Mouse (Mus musculus): Measurements from ENCODE around the gene Ccnyl1.

Gene Ccnyl1

DNA sequence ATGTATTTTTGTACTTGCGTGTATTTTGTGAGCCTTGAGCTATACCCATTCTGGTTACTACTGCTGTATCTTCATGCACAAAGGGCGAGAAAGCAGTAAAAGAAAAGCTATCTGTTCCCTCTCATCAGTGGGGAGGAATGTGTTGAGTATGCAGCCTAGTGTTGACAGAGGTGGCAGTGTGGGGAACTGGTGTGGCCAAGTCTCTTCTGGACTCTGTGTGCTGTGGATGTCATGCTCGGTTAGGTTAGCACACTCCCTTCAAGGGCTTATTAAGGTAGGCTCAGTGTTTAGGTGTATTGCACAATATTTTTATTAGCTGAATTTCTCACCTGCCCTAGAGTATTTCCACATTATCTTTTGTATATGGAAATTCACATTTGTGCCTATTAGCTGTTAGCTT lies 11.5 kb downstream of the Ccnyl1 start:
- in situ Hi-C loops (cut with MboI) = loop anchor here (25.0 kb wide), 1 partner anchor 1039 kb away; no protein-coding TSS in a partner anchor

DNA sequence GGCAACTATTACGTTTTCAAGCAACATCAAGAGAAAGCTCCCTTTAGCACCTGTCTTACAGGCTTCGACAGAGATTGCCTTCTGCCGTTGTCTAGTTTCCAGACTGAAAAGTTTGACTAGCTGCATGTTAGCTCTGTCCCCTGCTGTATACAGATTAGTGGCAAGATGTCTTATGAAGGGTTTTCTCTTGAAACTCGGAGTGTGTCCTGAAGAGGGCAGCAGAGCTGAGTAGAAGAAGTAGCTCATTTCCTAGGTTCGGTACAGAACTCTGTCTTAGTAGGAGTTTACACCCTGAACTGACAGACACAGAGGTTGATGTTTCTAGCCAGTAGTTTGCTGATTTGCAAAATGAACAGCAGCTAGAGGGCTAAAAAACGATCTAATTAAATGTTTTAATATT lies 15.0 kb downstream of the Ccnyl1 start:
- in situ Hi-C loops (cut with MboI) = loop anchor here (25.0 kb wide), 1 partner anchor 1043 kb away; no protein-coding TSS in a partner anchor

DNA sequence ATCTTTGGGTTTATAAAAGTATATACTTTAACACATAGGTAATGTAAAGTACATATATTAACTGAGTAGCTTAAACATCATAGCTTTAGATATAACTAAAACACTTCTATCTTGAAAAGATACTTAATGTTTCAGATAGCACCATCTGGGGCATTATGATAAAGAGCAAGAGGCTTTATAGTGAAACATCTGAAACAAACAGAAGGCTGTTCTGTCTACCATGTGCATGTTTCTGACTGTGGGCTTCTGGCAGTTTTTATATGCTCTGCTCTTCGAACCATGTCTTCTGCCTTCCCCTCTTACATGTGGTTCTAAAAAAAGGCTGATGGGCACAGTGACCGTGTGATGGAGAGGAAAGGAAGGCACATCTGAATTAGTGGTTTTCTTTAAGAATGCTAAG lies 16.4 kb downstream of the Ccnyl1 start:
- in situ Hi-C loops (cut with MboI) = loop anchor here (25.0 kb wide), 1 partner anchor 1044 kb away; no protein-coding TSS in a partner anchor

DNA sequence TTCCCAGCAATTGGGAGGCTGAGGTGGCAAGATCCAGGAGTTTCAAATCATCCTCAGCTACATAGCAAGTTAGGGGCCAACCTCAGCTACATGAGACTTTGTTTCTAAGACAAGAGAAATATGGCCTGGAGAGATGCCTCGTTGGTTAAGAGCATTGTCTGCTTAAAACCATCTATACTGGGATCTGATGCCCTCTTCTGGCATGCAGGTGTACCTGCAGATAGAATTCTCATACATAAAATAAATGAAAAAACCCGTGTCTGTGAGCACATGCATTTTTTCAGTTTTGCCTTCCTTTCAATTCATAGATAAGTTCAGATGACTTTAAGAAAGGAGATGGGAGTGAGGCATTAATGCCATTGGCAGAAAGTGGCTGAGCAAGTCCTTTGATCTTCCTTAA lies 19.6 kb downstream of the Ccnyl1 start:
- in situ Hi-C loops (cut with MboI) = loop anchor here (10.0 to 25.0 kb wide), 2 partner anchors 275 to 1048 kb away; no protein-coding TSS in a partner anchor

- in situ Hi-C loops (cut with MboI) = loop anchor here (10.0 to 25.0 kb wide), 2 partner anchors 273 to 1050 kb away; no protein-coding TSS in a partner anchor
These were observed 21.9 kb downstream of the Ccnyl1 start for GRCm38 (mm10) chr1:64712006-64712760.

DNA sequence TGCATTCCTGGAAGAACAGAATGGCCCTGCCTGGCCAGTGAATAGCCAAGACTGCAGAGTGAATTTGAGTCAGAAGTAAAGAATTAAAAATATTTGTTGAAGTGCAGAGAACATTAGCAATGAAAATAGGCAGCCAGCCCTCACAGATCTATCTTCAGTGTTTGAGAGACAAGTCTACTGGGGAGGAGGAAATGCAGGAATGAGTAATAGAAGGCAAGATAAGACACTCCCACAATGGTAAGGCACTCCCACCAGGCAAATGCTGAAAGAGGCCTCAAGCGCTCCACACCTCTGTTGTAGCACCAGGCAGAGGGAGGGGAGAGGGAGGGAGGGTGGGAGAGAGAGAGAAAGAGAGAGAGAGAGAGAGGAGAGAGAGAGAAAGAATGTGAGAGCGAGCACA lies 25.2 kb downstream of the Ccnyl1 start:
- in situ Hi-C loops (cut with MboI) = loop anchor here (10.0 to 25.0 kb wide), 2 partner anchors 269 to 1053 kb away; no protein-coding TSS in a partner anchor

GRCm38 (mm10) chr1:64716589-64717304 lies 26.5 kb downstream of the Ccnyl1 start:
- in situ Hi-C loops (cut with MboI) = loop anchor here (10.0 to 25.0 kb wide), 2 partner anchors 268 to 1054 kb away; no protein-coding TSS in a partner anchor

GRCm38 (mm10) chr1:64717504-64717903 lies 27.2 kb downstream of the Ccnyl1 start:
- in situ Hi-C loops (cut with MboI) = loop anchor here (10.0 to 25.0 kb wide), 2 partner anchors 267 to 1055 kb away; no protein-coding TSS in a partner anchor

GRCm38 (mm10) chr1:64721034-64721587 lies 30.9 kb downstream of the Ccnyl1 start:
- in situ Hi-C loops (cut with MboI) = loop anchor here (25.0 kb wide), 1 partner anchor 1059 kb away; no protein-coding TSS in a partner anchor

- in situ Hi-C loops (cut with MboI) = loop anchor here (10.0 kb wide), 1 partner anchor 195 kb away; the partner anchor contains the start of gene Creb1
These were observed 39.8 kb downstream of the Ccnyl1 start for GRCm38 (mm10) chr1:64730046-64730445.

- in situ Hi-C loops (cut with MboI) = loop anchor here (10.0 kb wide), 1 partner anchor 197 kb away; the partner anchor contains the start of gene Creb1
These were observed 41.2 kb downstream of the Ccnyl1 start for GRCm38 (mm10) chr1:64731341-64732020.

- in situ Hi-C loops (cut with MboI) = loop anchor here (10.0 kb wide), 1 partner anchor 197 kb away; the partner anchor contains the start of gene Creb1
These were observed 41.9 kb downstream of the Ccnyl1 start for GRCm38 (mm10) chr1:64732161-64732560.

GRCm38 (mm10) chr1:64732637-64733200 lies 42.5 kb downstream of the Ccnyl1 start:
- in situ Hi-C loops (cut with MboI) = loop anchor here (10.0 kb wide), 1 partner anchor 198 kb away; the partner anchor contains the start of gene Creb1

DNA sequence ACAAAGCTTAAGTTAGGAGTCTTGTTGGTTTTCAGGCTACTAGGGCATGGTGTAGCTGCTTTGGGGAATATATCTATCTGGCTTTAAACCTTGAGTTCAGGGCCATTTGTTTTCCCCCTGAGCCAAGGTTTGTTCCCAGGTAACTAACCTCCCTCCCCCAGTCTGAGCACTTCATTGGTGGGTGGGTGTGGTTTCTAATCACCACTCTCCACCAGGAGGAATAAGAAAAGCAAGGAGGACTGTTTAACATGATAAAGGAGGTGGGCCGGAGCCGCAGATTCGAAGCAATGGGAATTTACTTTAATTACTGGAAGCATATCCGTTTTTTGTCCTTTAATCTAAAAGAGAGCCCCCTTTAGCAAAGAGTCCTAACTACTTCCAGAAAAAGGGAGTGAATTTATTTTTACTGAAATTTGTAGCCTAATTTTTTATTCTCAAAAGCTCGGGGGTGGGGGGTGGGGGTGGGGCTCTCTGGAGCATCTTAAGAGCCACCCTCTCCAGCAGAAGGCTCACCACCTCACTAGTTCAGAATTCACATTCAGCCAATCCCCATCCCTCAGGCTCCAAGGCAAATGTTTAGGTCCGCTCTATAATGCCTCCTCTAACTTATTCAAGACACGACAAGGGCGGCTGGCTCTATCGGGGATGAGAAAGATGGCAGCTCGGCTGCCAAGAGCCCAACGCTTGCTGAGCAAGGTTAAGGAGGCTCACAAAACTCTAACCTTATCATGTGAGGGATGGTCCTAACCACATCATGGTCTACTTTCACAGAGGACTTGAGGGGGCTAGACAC lies 43.4 kb downstream of the Ccnyl1 start:
- in situ Hi-C loops (cut with MboI) = loop anchor here (10.0 kb wide), 1 partner anchor 199 kb away; the partner anchor contains the start of gene Creb1

DNA sequence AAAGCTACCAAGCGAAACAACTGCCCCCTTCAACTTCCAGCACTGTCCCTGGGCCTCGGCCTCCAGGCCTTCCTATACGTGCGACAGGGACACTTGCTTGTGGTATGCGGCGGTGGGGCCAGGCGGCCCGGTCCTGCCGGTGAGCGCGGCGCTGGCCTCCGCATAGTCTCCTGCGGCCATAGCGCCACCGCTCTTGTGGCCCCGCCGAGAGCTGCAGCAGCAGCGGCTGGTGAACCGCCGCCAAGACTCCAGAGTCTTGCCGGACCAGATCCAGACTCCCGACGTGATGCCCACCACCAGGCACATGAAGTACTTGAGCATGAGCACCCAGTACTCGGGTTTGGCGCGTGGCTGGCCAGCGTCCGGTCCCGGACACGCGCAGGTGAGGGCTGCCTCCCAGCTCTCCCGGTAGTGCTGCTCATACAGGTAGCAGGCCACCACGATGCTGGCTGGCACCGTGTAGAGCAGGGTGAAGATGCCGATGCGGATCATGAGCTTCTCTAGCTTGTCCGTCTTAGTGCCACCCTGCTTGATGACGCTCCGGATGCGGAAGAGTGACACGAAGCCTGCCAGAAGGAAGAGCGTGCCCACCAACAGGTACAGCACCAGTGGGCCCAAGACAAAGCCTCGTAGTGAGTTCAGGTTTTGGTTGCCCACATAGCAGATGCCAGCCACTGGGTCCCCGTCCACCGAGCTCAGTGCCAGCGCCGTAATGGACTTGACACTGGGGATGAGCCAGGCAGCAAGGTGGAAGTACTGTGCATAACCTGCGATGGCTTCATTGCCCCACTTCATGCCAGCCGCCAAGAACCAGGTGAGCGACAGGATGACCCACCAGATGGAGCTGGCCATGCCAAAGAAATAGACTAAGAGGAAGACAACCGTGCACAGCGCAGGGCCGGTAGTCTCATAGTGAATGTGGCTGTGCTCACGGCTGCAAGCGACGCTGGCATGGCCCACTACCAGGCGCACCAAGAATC lies 44.8 kb downstream of the Ccnyl1 start:
- in situ Hi-C loops (cut with MboI) = loop anchor here (10.0 kb wide), 1 partner anchor 200 kb away; the partner anchor contains the start of gene Creb1

DNA sequence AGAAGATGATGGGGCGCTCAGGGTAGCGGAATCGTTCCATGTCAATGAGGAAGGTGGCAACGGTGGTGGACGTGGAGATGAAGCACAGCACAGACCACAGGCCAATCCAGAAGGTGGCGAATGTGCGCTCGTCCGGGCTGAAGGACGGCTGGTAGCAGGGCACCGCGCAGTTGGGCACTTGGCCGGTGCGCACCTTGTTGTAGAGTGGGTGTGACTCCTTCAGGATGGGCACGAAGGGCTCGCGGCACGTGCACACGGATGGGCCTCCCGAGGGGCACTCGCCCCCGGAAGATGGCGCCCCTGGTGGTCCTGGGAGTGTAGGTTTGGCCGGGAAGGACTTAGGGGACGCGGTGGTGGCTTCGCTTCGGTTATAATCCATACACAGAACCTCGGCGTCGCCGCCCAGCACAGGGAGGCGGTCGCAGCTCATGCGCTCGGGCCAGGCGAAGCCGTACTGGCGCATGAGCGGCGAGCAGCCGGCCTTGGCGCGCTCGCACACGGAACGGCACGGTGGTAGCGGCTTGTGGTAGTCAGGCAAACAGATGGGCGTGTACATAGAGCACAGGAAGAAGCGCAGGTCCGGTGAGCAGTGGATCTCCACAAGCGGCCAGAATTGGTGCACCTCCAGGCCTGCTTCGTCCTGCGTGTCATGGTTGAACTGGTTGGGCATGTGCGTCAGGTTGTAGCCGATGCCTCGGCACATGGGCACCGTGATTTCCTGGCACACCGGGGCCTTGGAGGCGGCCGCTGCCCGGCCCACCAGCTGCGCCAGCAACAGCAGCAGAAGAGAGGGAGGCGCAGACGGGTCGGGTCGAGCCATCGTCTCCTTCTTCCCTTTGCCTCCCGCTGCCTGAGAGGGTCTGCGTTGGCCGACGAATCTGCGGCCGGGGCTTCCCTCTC lies 45.8 kb downstream of the Ccnyl1 start:
- in situ Hi-C loops (cut with MboI) = loop anchor here (10.0 kb wide), 1 partner anchor 201 kb away; the partner anchor contains the start of gene Creb1
